ENCODE assay signal across 22 mouse cellular contexts in genomic region chr1:135251405-135251804, GRCm38 (mm10). TPM values are rescaled to one million over a fixed set of nuclear protein-coding genes. Genes with fewer than 3 reads are reported as not detected.
DNase-seq lines count a peak whose midpoint lies in the region; ATAC-seq and TF ChIP-seq lines count a peak whose summit lies in the region.
"Had no signal": no experiment of that assay in that cellular context is flagged by ENCODE, and none has a peak within 500 bp of the region (broad histone marks: within the 10 kb centered on the region; RNA-seq: fewer than 3 reads in every experiment).

No protein-coding gene starts in this region.

- no peak for TF ChIP-seq CTCF in intestine, postnatal 0 days (IDR thresholded peaks at IDR 0.05; ENCODE audit: low read depth)
- no peak for TF ChIP-seq CTCF in left cerebral cortex, adult 2 months (IDR thresholded peaks at IDR 0.05)

- DNase-seq in liver, embryonic 11.5 days (ENCODE audit: low spot score): no peak
- peak; percentile 56 for DNase-seq in NIH3T3 (ENCODE audit: low read depth)
- DNase-seq in right cerebral cortex, postnatal 36 days (ENCODE audit: low spot score in 2 of 2): no peak
- no peak for DNase-seq in left cerebral cortex, adult 2 months (ENCODE audit: extremely low spot score in 1 of 2, low spot score in 2 of 2)
- DNase-seq: adrenal gland, postnatal 10 days; B cell, adult 2 months; cerebellum, adult 11-12 months; cerebellum, postnatal 14 days; gastrocnemius, postnatal 25 days; right cerebral cortex, postnatal 25 days; thymus, adult 18-20 months had no signal

- H3K4me1 ChIP-seq in liver, embryonic 12.5 days: peaks cover 52% of the 10 kb centered on the region
- peaks cover 21% of the 10 kb centered on the region for H3K4me1 ChIP-seq in liver, embryonic 11.5 days (replicated peaks; ENCODE audit: control insufficient read depth, insufficient read depth, low read length)
- H3K4me1 ChIP-seq in intestine, postnatal 0 days (replicated peaks; ENCODE audit: control insufficient read depth, insufficient read depth, low read length): 0 out of 2 replicates have a peak, but pooled peaks cover 4% of the 10 kb centered on the region
- H3K4me1 ChIP-seq in stomach, embryonic 16.5 days (ENCODE audit: control insufficient read depth, insufficient read depth, low read length): peaks cover 6% of the 10 kb centered on the region; the same call in 1 of the 2 replicates

- no peak overlapping the region for H3K9ac ChIP-seq in liver, embryonic 12.5 days
- H3K9ac ChIP-seq in liver, embryonic 11.5 days (ENCODE audit: low read depth, low read length): no peak overlapping the region
- H3K9ac ChIP-seq in intestine, postnatal 0 days (ENCODE audit: low read depth, low read length): no peak overlapping the region
- no peak overlapping the region for H3K9ac ChIP-seq in stomach, embryonic 16.5 days (ENCODE audit: low read length)
- H3K9ac ChIP-seq: embryonic facial prominence, embryonic 12.5 days; limb, embryonic 13.5 days had no signal

- peaks cover 26% of the 10 kb centered on the region for H3K27me3 ChIP-seq in liver, embryonic 12.5 days (replicated peaks)
- peaks cover 6% of the 10 kb centered on the region; the same call in 1 of the 2 replicates for H3K27me3 ChIP-seq in liver, embryonic 11.5 days (replicated peaks; ENCODE audit: control insufficient read depth, insufficient read depth, low read length)
- no peaks in the 10 kb centered on the region for H3K27me3 ChIP-seq in intestine, postnatal 0 days (replicated peaks; ENCODE audit: control insufficient read depth, insufficient read depth, low read length)
- no peaks in the 10 kb centered on the region for H3K27me3 ChIP-seq in stomach, embryonic 16.5 days (ENCODE audit: control insufficient read depth, insufficient read depth, low read length)
- H3K27me3 ChIP-seq: embryonic facial prominence, embryonic 12.5 days; Patski had no signal

- no peaks in the 10 kb centered on the region for H3K9me3 ChIP-seq in liver, embryonic 12.5 days (replicated peaks)
- H3K9me3 ChIP-seq in liver, embryonic 11.5 days (ENCODE audit: control insufficient read depth, low read length): no peaks in the 10 kb centered on the region
- H3K9me3 ChIP-seq in intestine, postnatal 0 days (ENCODE audit: control insufficient read depth): no peaks in the 10 kb centered on the region
- H3K9me3 ChIP-seq in stomach, embryonic 16.5 days (replicated peaks; ENCODE audit: control insufficient read depth, low read length): no peaks in the 10 kb centered on the region
- H3K9me3 ChIP-seq: embryonic facial prominence, embryonic 12.5 days; limb, embryonic 13.5 days had no signal

- no peak overlapping the region for H3K4me3 ChIP-seq in liver, embryonic 12.5 days
- H3K4me3 ChIP-seq in liver, embryonic 11.5 days (ENCODE audit: low read depth, low read length): no peak overlapping the region
- H3K4me3 ChIP-seq in intestine, postnatal 0 days (ENCODE audit: low read depth, low read length): no peak overlapping the region
- no peak overlapping the region for H3K4me3 ChIP-seq in stomach, embryonic 16.5 days (replicated peaks; ENCODE audit: low read length)
- no peak overlapping the region for H3K4me3 ChIP-seq in left cerebral cortex, adult 2 months
- H3K4me3 ChIP-seq: embryonic facial prominence, embryonic 12.5 days; limb, embryonic 13.5 days had no signal

- H3K36me3 ChIP-seq in liver, embryonic 12.5 days: no peaks in the 10 kb centered on the region
- no peaks in the 10 kb centered on the region for H3K36me3 ChIP-seq in liver, embryonic 11.5 days (ENCODE audit: control insufficient read depth, insufficient read depth, low read length)
- H3K36me3 ChIP-seq in intestine, postnatal 0 days (ENCODE audit: control insufficient read depth, insufficient read depth): peaks cover 30% of the 10 kb centered on the region
- no peaks in the 10 kb centered on the region for H3K36me3 ChIP-seq in stomach, embryonic 16.5 days (ENCODE audit: control insufficient read depth, insufficient read depth, low read length)
- H3K36me3 ChIP-seq: embryonic facial prominence, embryonic 12.5 days; limb, embryonic 13.5 days had no signal

- ATAC-seq in liver, embryonic 12.5 days: no peak
- ATAC-seq in liver, embryonic 11.5 days (replicated peaks; ENCODE audit: low FRiP score): no peak
- no peak for ATAC-seq in intestine, postnatal 0 days
- ATAC-seq in stomach, embryonic 16.5 days (ENCODE audit: insufficient read depth, low FRiP score): no peak
- ATAC-seq: forebrain, embryonic 14.5 days; Patski had no signal

- WGBS in liver, embryonic 12.5 days (ENCODE audit: insufficient replicate concordance): 79% methylated on average over 8 of the region's 8 CpGs
- 82% methylated on average over 8 of the region's 8 CpGs for WGBS in liver, embryonic 11.5 days
- WGBS in intestine, postnatal 0 days: 38% methylated on average over 8 of the region's 8 CpGs
- 77% methylated on average over 8 of the region's 8 CpGs for WGBS in stomach, embryonic 16.5 days

- H3K27ac ChIP-seq in liver, embryonic 12.5 days: peak overlapping the region; percentile 88
- no peak overlapping the region; the same call in 1 of the 2 replicates for H3K27ac ChIP-seq in liver, embryonic 11.5 days (ENCODE audit: low read depth, low read length)
- peak overlapping the region; percentile 85 for H3K27ac ChIP-seq in intestine, postnatal 0 days (ENCODE audit: low read depth, low read length)
- H3K27ac ChIP-seq in stomach, embryonic 16.5 days (ENCODE audit: low read length): peak overlapping the region; percentile 82
- no peak overlapping the region for H3K27ac ChIP-seq in left cerebral cortex, adult 2 months
- H3K27ac ChIP-seq: embryonic facial prominence, embryonic 12.5 days; limb, embryonic 13.5 days; macrophage had no signal

- intact Hi-C loops in left cerebral cortex, adult 2 months (cut with DNase I): no loop called here

- H3K4me2 ChIP-seq in liver, embryonic 12.5 days: no peak overlapping the region
- no peak overlapping the region for H3K4me2 ChIP-seq in liver, embryonic 11.5 days
- 0 out of 2 replicates have a peak overlapping the region, but pooled peaks have one; percentile 0 for H3K4me2 ChIP-seq in intestine, postnatal 0 days (replicated peaks; ENCODE audit: low read depth)
- H3K4me2 ChIP-seq in stomach, embryonic 16.5 days (ENCODE audit: low read depth, low read length): no peak overlapping the region
- H3K4me2 ChIP-seq: embryonic facial prominence, embryonic 12.5 days; limb, embryonic 13.5 days; midbrain, embryonic 11.5 days had no signal

RNA-seq across cellular contexts. Expression of gene Elf3, which starts 7.0 kb away (rescaled TPM):
- 1.1 and 1.8 TPM in 2 replicates for polyA plus RNA-seq in liver, embryonic 12.5 days (2016; fragmentation: Nextera tagmentation; extraction: Ambion mirVana)
- 2.0 and 2.4 TPM in 2 replicates for polyA plus RNA-seq in liver, embryonic 11.5 days (2014; fragmentation: Nextera tagmentation; extraction: Ambion mirVana)
- 159 and 164 TPM in 2 replicates for polyA plus RNA-seq in intestine, postnatal 0 days (2015; fragmentation: Nextera tagmentation; extraction: Ambion mirVana)
- 161 and 211 TPM in 2 replicates for polyA plus RNA-seq in stomach, embryonic 16.5 days (2015; fragmentation: Nextera tagmentation; extraction: Ambion mirVana)
- total RNA-seq in left cerebral cortex, adult 2 months (2021): not detected
- total RNA-seq: layer of hippocampus, postnatal 10 days had no signal
- polyA plus RNA-seq: erythroblast, embryonic 14.5 days; macrophage had no signal

RNA-seq across cellular contexts. Expression of gene Rnpep, which starts 32.5 kb away (rescaled TPM):
- 36.6 and 38.6 TPM in 2 replicates for polyA plus RNA-seq in liver, embryonic 12.5 days (2016; fragmentation: Nextera tagmentation; extraction: Ambion mirVana)
- 64.5 and 67.4 TPM in 2 replicates for polyA plus RNA-seq in liver, embryonic 11.5 days (2014; fragmentation: Nextera tagmentation; extraction: Ambion mirVana)
- 136 and 141 TPM in 2 replicates for polyA plus RNA-seq in intestine, postnatal 0 days (2015; fragmentation: Nextera tagmentation; extraction: Ambion mirVana)
- 129 and 131 TPM in 2 replicates for polyA plus RNA-seq in stomach, embryonic 16.5 days (2015; fragmentation: Nextera tagmentation; extraction: Ambion mirVana)
- total RNA-seq in left cerebral cortex, adult 2 months (2021): 10 to 100 TPM; 57.1 to 58.0 TPM

Comparison
In these comparisons a context has a peak if more than half of its experiments do, and no peak if none do; other contexts are left out.
1. H3K27ac ChIP-seq: peak in liver, embryonic 12.5 days (single experiment), intestine, postnatal 0 days (single experiment) and stomach, embryonic 16.5 days (single experiment); none in liver, embryonic 11.5 days (single experiment) and left cerebral cortex, adult 2 months (single experiment).
2. RNA of gene Elf3, which starts 7.0 kb away (polyA plus RNA-seq): 159 to 164 TPM in intestine, postnatal 0 days and 161 to 211 TPM in stomach, embryonic 16.5 days; 2.0 to 2.4 TPM in liver, embryonic 11.5 days and 1.1 to 1.8 TPM in liver, embryonic 12.5 days; every median in the first group is over 10 times any median in the second.